Mouse (Mus musculus): ENCODE results near the gene Il11. TPM values are rescaled to one million over a fixed set of nuclear protein-coding genes. Genes with fewer than 3 reads are reported as not detected.
"Not testable (repeated sequence)": the region's sequence is repeated elsewhere in the genome, so short reads cannot be mapped to it uniquely, and the experiment has no call there.

The Il11 gene
- polyA plus RNA-seq (2015; fragmentation: Nextera tagmentation; extraction: Ambion mirVana), result 0.13 and 0.30 TPM in 2 replicates

DNA sequence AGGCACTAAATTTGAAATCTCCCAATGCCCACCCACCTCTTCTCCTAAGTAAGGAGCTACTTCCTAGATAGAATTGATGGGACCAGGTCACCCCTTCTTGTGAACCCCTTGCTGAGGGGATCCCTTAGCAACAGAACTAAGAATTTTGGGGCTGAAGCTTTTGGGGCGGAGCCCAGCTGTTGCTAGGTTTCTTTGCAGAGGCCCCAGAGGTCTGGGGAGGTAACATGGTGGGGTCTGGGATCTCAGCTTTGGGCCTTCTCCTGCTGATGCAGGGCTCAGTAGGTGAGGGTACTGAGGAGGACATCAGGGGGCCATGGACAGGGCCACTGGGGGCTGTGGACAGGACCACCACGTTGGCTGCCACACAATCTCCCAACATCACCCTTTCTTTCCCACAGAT is at the start of gene Il11, which contains the start of gene Tmem190:
Gene Il11, minus strand, starts transcription at position 101 of the 400 bp plus-strand sequence.
Gene Tmem190, plus strand, starts transcription at position 179 of the 400 bp plus-strand sequence.
- no peak for DNase-seq (ENCODE audit: low spot score)

DNA sequence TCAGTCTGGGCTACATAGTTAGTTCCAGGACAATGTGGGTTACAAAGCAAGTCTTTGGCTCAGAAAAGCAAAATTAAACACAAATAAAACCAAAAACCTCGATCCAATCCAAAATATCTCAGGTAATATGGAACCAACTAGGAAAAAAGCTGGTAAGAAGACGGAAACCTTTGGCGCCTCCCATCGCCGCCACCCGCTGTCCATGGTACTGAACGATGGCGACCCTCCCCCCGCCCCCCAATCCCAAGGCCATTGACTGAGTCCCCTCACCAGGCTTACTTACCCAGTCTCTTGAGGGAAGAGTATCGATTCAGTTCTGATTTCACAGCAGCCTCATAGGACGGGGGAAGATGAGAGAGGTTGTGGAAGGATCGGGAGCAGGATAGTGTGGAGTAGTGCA is 47.8 kb upstream of the Il11 start:
- DNase-seq (ENCODE audit: low spot score), result no peak

DNA sequence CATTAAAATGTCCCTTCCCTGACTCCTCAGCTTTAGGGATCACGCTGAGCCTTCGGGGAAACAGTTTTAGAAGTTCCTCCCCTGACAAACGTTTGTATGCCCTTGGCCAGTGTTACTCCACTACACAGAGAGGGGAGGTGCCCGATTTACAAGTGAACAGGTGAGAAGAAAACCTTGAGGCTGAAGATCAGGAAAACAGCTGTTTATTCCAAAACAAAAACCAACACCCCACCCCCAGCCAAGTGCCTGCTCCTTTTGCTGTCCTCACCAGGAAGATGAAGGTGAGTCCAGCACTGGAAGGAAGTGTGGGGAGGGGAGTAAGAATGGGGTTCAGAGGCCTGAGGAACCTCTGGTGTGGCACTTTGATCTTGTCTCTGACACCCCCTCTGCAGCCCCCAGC is 42.7 kb upstream of the Il11 start:
- no peak for DNase-seq (ENCODE audit: low spot score)

DNA sequence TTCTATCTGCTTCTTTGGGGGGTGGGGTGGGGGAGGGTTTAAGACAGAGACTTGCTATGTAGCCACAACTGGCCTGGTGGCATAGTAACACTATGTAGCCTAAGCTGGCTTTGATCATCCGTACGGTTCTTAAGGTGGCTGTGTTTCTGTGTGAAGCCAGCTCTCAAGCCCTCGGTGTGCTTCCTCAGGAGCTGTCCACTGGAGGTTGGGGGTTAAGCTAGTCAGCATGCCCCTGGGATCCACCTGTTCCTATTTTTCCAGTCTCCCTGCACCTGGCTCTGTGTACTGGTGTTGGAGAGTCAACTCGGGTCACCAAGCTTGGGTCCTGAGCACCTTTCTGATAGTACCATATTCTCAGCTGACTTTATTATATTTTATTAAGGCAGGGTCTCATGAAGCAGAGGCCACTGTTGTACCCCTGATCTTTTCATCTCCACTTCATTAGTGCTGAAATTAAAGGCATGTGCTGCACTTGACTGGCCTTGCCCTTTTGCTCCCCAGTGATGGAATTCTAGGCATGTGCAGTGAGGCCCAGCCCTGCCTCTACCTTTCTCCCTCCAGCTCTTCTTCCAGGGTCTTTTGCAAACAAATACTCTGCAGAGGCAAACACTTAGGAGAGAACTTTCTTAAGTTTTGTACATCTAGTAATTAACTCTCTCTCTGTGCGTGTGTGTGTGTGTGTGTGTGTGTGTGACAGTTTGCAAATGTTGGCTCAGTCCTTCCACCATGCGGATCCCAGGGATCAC is 39.7 kb upstream of the Il11 start:
- DNase-seq (ENCODE audit: low spot score), result no peak

DNA sequence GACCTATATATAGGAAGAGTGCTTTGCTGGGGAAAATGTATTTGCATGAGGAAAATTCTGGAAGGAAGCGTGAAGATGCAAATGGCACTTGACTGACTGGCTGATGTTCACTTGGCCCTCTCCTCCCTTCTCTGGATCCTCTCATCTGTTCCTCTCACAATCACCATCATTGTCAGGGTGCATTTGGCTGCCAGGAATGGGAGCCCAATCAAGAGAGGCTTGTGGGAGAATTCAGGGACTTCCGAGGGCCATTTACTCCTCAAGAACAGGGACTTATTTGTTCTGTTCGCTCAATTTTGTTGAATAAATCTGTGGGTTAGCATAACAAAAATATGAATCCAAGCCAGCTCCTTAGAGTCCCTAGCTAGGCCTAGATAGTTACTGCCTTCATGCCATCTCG is 39.0 kb upstream of the Il11 start:
- no peak for DNase-seq (ENCODE audit: low spot score)

DNA sequence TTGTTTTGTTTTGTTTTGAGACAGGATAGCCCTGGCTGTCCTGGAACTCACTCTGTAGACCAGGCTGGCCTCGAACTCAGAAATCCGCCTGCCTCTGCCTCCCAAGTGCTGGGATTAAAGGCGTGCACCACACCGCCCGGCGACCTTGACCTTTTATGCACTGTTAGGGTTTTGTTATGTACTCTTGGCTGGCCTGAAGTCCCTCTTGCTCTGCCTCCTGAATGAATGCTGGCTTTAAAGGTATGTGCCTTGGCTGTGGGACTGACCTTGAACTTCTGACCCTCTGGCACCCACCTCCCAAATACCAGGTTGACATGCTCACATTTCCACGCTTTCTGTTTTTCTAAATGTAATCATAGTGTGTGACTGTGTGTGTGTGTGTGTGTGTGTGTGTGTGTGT is 38.3 kb upstream of the Il11 start:
- DNase-seq (ENCODE audit: low spot score), result not testable (repeated sequence)

DNA sequence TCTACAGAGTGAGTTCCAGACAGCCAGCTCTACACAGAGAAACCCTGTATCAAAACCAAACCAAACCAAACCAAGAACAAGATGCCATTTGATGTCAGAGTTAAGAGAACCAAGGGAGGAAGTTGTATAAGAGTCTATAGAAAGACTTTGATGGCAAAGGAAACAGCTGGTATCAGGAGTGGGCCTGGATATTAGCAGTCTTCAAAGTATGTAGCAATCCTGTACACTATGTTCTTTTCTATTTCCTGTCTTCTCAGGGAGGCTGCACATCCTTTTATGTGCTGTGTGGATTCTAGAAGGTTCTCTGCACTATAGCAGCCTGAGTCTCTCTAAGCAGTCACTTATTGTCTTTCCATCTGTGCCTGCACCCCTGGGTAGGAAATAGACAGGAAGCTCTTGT is 33.9 kb upstream of the Il11 start:
- peak; percentile 77 for DNase-seq (ENCODE audit: low spot score)

DNA sequence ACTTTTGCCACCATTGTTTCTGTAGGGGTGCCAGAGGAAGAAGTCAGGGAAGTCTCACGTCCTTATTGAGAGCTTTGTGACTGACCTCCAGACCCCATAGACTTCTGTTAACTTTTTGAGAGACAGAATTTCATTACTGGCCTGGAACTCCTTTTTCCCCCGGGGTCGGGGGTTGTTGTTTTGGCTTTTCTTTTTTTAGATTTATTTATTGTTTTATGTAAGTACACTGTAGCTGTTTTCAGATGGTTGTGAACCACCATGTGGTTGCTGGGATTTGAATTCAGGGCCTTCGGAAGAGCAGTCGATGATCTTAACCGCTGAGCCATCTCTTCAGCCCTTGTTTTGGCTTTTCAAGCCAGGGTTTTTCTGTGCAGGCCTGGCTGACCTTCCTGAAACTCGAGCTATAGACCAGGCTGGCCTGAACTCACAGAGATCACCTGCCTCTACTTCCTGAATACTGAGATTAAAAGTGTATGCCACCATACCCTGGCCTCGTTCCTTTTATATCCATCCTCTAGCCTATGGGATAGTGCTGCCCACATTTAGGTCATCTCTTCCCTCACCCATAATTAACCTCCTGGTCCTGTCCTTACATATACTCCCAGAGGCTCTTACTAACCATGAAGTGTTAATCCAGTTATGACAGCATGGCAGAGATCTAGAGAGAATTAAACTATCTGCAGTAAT is 30.6 kb upstream of the Il11 start:
- DNase-seq (ENCODE audit: low spot score), result no peak

DNA sequence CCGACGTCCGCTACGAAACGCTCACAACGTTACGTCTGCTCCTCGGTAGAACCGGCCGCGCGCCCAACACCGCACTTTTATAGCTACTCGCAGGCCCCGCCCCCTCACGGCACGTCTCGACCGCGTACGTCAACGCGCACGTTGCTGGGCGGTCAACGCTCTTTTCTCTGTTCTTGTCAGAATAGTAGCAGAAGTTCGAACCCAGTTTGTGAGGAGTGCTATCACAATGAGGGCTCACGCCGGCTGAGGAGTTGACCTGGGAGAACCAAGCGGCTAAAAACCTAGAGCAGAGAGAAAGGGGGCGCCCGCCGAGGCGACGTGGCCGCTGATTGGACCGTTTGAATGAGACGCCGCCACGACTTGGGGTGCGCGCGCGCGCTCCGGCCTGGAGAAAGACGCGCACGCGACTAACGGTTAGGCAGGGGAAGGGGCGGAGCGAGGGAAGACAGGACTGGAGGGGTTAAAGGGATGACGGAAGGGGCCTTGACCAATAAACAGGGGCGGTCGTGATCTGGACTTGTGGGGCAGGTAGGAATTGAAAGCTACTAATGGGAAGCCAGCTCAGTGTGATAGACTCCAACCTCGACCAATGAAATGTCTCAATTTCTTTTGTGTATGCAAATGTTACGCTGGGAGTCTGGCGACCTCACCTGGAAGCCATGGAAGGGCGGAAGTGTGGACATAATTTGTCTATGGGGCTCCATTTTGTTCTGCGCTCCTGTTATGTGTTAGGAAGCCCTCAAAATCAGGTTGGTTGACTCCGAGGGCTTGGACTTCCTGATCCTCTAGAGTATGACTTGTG is 29.8 kb upstream of the Il11 start, which contains the start of gene Ube2s:
Gene Ube2s, minus strand, starts transcription at position 288 of the 802 bp plus-strand sequence.
- DNase-seq (ENCODE audit: low spot score), result peak; percentile 100

DNA sequence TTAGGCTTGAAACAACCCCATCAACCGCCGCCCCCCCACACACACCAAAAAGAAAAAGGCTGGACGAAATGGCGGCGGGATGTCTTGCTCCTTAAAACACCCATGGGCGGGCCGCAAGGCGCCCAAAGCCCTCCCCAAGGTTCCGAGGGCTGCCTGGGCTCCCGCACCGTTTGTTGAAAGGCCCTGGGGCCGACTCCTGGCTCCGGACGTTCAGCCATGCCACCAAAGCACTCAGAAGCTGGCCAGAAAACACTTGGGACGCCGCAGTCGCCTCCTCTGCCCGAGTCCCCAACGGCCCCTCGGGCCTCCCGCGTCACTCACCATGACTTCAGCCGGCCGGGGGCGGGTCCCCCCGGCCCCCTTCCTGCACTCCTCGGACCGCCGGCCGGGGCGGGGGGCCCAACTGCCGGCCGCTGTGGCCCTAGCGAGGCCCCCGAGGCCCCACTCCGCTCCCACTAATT is 29.2 kb upstream of the Il11 start:
- DNase-seq (ENCODE audit: low spot score), result peak; percentile 49

DNA sequence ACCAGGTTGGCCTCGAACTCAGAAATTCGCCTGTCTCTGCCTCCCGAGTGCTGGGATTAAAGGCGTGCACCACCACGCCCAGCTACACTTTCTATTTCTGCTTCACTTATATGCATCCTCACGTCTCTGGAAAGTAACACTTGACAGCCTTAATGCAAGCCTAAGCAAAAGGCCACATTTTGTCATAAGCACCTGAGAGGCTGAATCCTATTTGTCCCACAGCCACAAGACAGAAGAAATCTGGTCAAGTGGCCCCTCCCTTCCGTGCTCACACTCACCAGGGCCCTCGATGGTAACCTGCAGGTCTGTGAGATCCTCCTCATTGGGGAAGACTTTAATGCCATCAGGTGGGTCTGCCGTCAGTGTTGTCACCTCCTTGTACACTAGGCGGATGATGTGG is 28.5 kb upstream of the Il11 start:
- not testable (repeated sequence) for DNase-seq (ENCODE audit: low spot score)

DNA sequence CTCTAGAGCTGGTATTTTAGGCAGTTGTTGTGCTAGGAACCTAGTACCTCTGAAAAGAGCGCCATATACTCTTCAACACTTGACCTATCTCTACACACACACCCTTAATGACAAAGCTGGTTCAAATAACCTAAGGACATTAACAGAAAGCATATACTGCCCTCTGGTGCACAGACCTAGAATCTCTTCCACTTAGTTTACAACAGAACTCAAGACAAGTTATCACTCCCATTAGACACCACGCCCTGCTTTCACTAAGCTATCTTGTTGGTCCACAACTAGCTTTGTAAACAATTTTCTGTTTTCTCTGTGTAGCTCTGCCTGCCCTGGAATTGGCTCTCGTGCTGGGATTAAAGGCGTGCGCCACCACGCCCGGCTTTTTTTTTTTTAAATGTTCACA is 24.1 kb upstream of the Il11 start:
- DNase-seq (ENCODE audit: low spot score), result peak; percentile 57

DNA sequence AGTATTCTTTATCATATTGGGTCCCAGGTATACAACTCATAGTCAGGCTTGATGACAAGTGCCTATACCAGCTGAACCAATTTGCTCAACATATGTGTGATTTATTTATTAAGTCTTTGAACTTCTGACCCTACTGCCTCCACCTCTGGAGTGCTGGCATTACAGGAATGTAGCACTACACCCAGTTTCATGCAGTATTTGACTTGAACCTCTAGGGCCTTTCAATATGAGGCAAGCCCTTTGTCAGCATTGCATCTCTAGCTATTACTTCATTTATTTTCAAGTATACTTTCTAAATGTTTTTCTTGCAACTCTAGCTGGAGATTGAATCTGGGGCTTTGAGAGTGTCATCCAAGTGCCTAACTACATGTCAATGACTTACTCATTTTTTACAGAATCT is 19.6 kb upstream of the Il11 start:
- no peak for DNase-seq (ENCODE audit: low spot score)

DNA sequence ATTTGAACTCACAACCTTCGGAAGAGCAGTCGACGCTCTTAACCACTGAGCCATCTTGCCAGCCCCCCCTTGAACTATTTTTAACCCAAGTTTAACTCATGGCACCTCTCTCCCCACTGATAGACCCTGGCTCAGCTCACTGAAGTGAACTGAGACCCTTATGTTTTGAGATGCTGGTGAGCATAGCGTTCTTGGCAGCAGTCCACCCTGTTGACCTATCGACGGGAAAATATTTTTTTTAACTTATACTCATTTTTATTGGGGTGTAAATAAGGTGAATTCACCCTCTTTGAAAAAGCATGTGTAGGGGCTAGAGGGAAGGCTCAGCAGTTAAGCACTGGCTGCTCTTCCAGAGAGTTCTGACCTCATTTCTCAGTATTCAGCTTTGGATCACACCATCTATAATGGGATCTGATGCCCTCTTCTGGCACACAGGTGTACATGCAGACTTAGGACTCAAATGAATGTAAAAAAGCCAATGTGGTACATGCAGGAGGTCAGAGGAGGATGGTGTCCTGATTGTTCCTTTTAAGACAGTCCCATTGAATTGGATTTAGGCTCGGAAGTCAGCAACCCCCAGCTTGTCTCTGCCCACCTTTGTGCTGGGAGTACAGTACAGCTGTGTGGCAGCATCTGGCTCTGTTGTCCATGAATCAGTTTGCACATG is 13.2 kb upstream of the Il11 start:
- peak; percentile 51 for DNase-seq (ENCODE audit: low spot score)

DNA sequence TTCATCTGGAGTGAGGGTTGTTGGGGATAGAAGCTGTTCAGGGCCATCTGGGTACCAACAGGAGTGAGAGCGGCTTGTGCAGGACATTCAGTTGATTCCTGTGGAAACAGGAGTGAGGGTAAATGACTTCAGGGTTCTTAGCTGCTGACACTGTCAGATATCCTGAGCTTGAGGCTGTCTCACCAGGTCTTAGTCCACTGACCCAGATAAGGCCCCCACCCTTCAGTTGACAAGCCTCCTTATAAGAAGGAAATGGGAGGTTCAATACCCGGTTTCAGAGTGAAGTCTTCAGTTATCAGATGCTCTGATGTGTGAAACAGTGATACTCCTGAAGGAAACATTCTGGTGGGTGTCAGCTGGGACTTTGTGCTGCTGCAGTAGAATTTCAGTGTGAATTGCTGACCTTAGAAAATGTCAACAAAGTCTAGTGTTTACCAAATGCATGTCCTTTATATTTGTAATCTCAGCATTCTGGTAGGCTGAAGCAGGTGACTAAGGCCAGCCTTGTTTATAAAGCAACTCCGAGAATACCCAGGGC is 12.0 kb upstream of the Il11 start:
- no peak for DNase-seq (ENCODE audit: low spot score)

DNA sequence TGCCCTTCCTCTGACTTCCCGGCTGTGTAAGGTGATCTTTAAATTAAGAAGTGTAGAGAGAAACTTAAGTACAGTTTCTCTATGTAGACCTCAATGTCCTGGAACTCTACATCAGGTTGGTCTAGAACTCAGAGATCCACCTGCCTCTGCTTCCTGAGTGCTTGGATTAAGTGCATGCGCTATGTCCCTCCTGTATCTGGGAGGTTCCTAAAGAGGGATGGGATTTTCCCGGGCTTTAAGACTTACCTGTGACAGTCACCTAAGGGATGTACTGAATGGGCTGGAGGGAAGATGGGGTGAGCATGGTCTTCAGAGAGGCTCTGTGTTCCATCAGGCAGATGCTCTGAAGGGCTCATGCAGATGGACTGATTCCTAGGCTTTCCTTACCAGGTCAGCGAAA is 11.0 kb upstream of the Il11 start:
- no peak for DNase-seq (ENCODE audit: low spot score)

DNA sequence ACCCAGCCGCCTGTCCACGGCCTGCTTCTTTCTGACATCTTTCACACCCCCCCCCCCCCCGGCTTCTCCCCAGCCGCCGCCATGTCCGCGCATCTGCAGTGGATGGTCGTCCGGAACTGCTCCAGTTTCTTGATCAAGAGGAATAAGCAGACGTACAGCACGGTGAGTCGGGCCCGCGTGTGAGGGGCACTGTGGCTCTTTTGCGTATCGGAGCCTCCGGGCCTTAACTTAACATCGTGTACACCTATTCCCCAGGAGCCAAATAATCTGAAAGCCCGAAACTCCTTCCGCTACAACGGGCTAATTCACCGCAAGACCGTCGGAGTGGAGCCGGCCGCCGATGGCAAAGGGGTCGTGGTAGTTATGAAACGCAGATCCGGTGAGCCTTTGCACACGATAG is 10.6 kb upstream of the Il11 start:
- not testable (repeated sequence) for DNase-seq (ENCODE audit: low spot score)

DNA sequence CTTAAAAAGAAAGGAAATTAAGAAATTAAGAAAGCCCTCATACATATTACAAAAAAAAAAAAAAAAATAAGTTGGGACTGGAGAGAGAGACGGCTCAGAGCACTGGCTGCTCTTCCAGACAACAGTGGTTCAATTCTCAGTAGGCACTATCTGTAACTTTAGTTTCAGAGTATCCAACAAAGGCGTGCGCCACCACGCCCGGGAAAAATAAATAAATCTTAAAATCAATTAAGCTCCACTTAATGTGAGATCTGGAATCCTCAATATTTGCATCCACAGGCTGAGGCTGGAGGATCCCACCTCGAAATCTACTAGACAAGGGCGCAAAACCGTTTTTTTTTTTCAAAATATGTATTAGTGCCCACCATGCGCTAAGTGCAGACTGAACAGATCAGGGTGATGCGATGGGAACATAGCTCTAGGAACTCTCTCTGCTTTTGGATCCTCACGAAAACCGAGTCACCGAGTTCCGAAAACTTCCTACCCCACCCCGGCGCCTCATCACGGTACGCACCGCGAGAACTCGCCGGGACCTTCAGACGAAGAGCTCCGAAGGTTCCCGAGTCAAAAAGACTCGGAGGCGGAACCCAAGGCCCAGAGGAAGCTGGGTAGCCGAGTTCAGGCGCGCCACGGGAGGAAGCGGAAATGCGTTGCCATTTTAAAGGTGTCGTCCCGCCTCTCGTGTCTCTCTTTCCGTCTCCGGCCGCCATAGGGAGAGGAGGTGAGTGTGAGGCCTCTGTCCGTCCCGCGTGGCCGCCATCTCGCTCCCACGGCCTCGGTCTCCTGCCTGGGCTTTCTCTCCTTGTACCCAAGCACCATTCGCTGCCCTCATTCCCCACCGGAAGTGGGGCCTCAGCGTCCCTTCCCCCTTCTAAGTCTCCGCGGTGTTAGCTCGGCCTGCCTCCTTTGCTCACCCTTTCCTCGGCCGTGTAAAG is 9.9 kb upstream of the Il11 start, which contains the start of gene Rpl28:
Gene Rpl28, plus strand, starts transcription at position 597 of the 935 bp plus-strand sequence.
- DNase-seq (ENCODE audit: low spot score), result peak; percentile 98

DNA sequence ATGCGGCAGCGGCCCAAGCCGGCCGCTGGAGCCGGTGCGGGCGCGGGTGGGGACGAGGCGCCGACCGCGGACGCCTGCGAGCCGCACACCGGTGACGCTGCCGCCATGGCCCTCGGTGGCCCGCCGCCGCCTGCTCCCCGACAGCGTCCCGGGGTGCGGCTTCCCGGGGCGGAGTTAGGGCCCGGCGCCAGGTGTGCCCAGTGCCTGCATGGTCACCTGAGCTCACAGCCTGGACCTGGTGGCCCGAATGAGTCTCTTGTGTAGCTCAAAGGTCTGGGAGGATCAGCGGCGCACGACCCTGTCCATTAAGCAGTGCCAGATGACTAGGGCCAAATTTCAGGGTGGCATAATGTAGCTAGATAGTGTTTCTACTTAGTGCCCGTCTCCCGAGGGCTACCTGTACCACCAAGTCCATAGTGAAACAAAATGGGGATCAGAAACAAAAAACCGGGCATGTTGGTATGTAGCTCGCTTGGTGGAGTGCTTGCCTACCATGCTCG is 6.8 kb upstream of the Il11 start, which contains the start of gene Tmem238:
Gene Tmem238, minus strand, starts transcription at position 221 of the 500 bp plus-strand sequence.
- peak; percentile 19 for DNase-seq (ENCODE audit: low spot score)

All from thymus, postnatal 0 days (tissue).